Mouse (Mus musculus): ENCODE data around the gene Fbxl19. TPM values are rescaled to one million over a fixed set of nuclear protein-coding genes. Genes with fewer than 3 reads are reported as not detected.
"Not testable (repeated sequence)": the region's sequence is repeated elsewhere in the genome, so short reads cannot be mapped to it uniquely, and the experiment has no call there.

Gene Fbxl19
- polyA plus RNA-seq, 1 experiment from 2014 or later: 8.0 TPM

- H3K9ac ChIP-seq (replicated peaks; ENCODE audit: low read depth, low read length): peak overlapping the region; percentile 71
- ATAC-seq: peak; percentile 19
- peaks cover 16% of the 10 kb centered on the region for H3K36me3 ChIP-seq (ENCODE audit: control insufficient read depth, insufficient read depth)
- H3K9me3 ChIP-seq (ENCODE audit: control insufficient read depth, low read length): no peaks in the 10 kb centered on the region
- no peaks in the 10 kb centered on the region for H3K27me3 ChIP-seq (replicated peaks; ENCODE audit: control insufficient read depth, insufficient read depth, low read length)
- H3K4me1 ChIP-seq (replicated peaks; ENCODE audit: control insufficient read depth, insufficient read depth, low read length): peaks cover 24% of the 10 kb centered on the region
- H3K4me2 ChIP-seq (ENCODE audit: low read length): peak overlapping the region; percentile 72
- peak overlapping the region; percentile 53 for H3K4me3 ChIP-seq (replicated peaks; ENCODE audit: low read length)
- 4% methylated on average over 27 of the region's 27 CpGs for WGBS
- peak overlapping the region; percentile 68 for H3K27ac ChIP-seq (ENCODE audit: low read length)
Observed at GRCm38 (mm10) chr7:127770039-127770905, 25.9 kb downstream of the Fbxl19 start.

- Histone ChIP-seq H3K36me3 (ENCODE audit: control insufficient read depth, insufficient read depth) (peaks cover 9% of the 10 kb centered on the region), H3K27me3 (replicated peaks; ENCODE audit: control insufficient read depth, insufficient read depth, low read length) (no peaks in the 10 kb centered on the region), H3K4me3 (replicated peaks; ENCODE audit: low read length) (no peak overlapping the region), H3K27ac (ENCODE audit: low read length) (no peak overlapping the region), H3K4me2 (ENCODE audit: low read length) (no peak overlapping the region), H3K9ac (replicated peaks; ENCODE audit: low read depth, low read length) (no peak overlapping the region), H3K4me1 (replicated peaks; ENCODE audit: control insufficient read depth, insufficient read depth, low read length) (peaks cover 27% of the 10 kb centered on the region), H3K9me3 (ENCODE audit: control insufficient read depth, low read length) (no peaks in the 10 kb centered on the region)
- ATAC-seq: no peak
- WGBS: 71% methylated on average over 5 of the region's 5 CpGs
Observed at GRCm38 (mm10) chr7:127771262-127771661, 26.9 kb downstream of the Fbxl19 start.

GRCm38 (mm10) chr7:127772080-127772479, 27.7 kb downstream of the Fbxl19 start:
- Histone ChIP-seq H3K9ac (replicated peaks; ENCODE audit: low read depth, low read length) (no peak overlapping the region), H3K4me1 (replicated peaks; ENCODE audit: control insufficient read depth, insufficient read depth, low read length) (peaks cover 27% of the 10 kb centered on the region), H3K27ac (ENCODE audit: low read length) (no peak overlapping the region), H3K4me3 (replicated peaks; ENCODE audit: low read length) (no peak overlapping the region), H3K36me3 (ENCODE audit: control insufficient read depth, insufficient read depth) (peaks cover 6% of the 10 kb centered on the region), H3K4me2 (ENCODE audit: low read length) (no peak overlapping the region), H3K9me3 (ENCODE audit: control insufficient read depth, low read length) (no peaks in the 10 kb centered on the region), H3K27me3 (replicated peaks; ENCODE audit: control insufficient read depth, insufficient read depth, low read length) (no peaks in the 10 kb centered on the region)
- no peak for ATAC-seq
- 82% methylated on average over 3 of the region's 3 CpGs for WGBS

- no peak for ATAC-seq
- H3K4me3 ChIP-seq (replicated peaks; ENCODE audit: low read length): no peak overlapping the region
- H3K9ac ChIP-seq (replicated peaks; ENCODE audit: low read depth, low read length): no peak overlapping the region
- no peaks in the 10 kb centered on the region for H3K9me3 ChIP-seq (ENCODE audit: control insufficient read depth, low read length)
- WGBS: 94% methylated on average over 1 of the region's 1 CpGs
- no peak overlapping the region for H3K27ac ChIP-seq (ENCODE audit: low read length)
- H3K36me3 ChIP-seq (ENCODE audit: control insufficient read depth, insufficient read depth): peaks cover 3% of the 10 kb centered on the region
- no peak overlapping the region for H3K4me2 ChIP-seq (ENCODE audit: low read length)
- peaks cover 27% of the 10 kb centered on the region for H3K4me1 ChIP-seq (replicated peaks; ENCODE audit: control insufficient read depth, insufficient read depth, low read length)
- no peaks in the 10 kb centered on the region for H3K27me3 ChIP-seq (replicated peaks; ENCODE audit: control insufficient read depth, insufficient read depth, low read length)
Observed at GRCm38 (mm10) chr7:127772557-127772956, 28.2 kb downstream of the Fbxl19 start.

- Histone ChIP-seq H3K36me3 (ENCODE audit: control insufficient read depth, insufficient read depth) (no peaks in the 10 kb centered on the region), H3K9ac (replicated peaks; ENCODE audit: low read depth, low read length) (no peak overlapping the region), H3K4me1 (replicated peaks; ENCODE audit: control insufficient read depth, insufficient read depth, low read length) (peaks cover 32% of the 10 kb centered on the region), H3K27me3 (replicated peaks; ENCODE audit: control insufficient read depth, insufficient read depth, low read length) (no peaks in the 10 kb centered on the region), H3K4me3 (replicated peaks; ENCODE audit: low read length) (no peak overlapping the region), H3K9me3 (ENCODE audit: control insufficient read depth, low read length) (no peaks in the 10 kb centered on the region), H3K4me2 (ENCODE audit: low read length) (no peak overlapping the region), H3K27ac (ENCODE audit: low read length) (no peak overlapping the region)
- no peak for ATAC-seq
- WGBS: 38% methylated on average over 9 of the region's 9 CpGs
Observed at GRCm38 (mm10) chr7:127773664-127774384, 29.5 kb downstream of the Fbxl19 start.

- not testable (repeated sequence) for H3K36me3 ChIP-seq (ENCODE audit: control insufficient read depth, insufficient read depth); H3K27me3 ChIP-seq (replicated peaks; ENCODE audit: control insufficient read depth, insufficient read depth, low read length); ATAC-seq; H3K9me3 ChIP-seq (ENCODE audit: control insufficient read depth, low read length)
- WGBS: 72% methylated on average over 7 of the region's 7 CpGs
- H3K4me1 ChIP-seq (replicated peaks; ENCODE audit: control insufficient read depth, insufficient read depth, low read length): peaks cover 14% of the 10 kb centered on the region
- H3K4me2 ChIP-seq (ENCODE audit: low read length): peak overlapping the region; percentile 64
- peak overlapping the region; percentile 84 for H3K4me3 ChIP-seq (replicated peaks; ENCODE audit: low read length)
- peak overlapping the region; percentile 82 for H3K9ac ChIP-seq (replicated peaks; ENCODE audit: low read depth, low read length)
- peak overlapping the region; percentile 98 for H3K27ac ChIP-seq (ENCODE audit: low read length)
Observed at GRCm38 (mm10) chr7:127775837-127776236, 31.5 kb downstream of the Fbxl19 start.

GRCm38 (mm10) chr7:127776426-127776825, 32.1 kb downstream of the Fbxl19 start, which contains the start of gene Setd1a:
Gene Setd1a (plus strand): TSS chr7:127776670.
- Histone ChIP-seq H3K4me1 (replicated peaks; ENCODE audit: control insufficient read depth, insufficient read depth, low read length) (peaks cover 14% of the 10 kb centered on the region), H3K4me3 (replicated peaks; ENCODE audit: low read length) (peak within 1 kb of the TSS; percentile 84), H3K9me3 (ENCODE audit: control insufficient read depth, low read length) (no peaks in the 10 kb centered on the region), H3K27ac (ENCODE audit: low read length) (peak within 1 kb of the TSS; percentile 98), H3K9ac (replicated peaks; ENCODE audit: low read depth, low read length) (peak within 1 kb of the TSS; percentile 82), H3K4me2 (ENCODE audit: low read length) (peak within 1 kb of the TSS; percentile 89), H3K27me3 (replicated peaks; ENCODE audit: control insufficient read depth, insufficient read depth, low read length) (no peaks in the 10 kb centered on the region), H3K36me3 (ENCODE audit: control insufficient read depth, insufficient read depth) (peaks cover 10% of the 10 kb centered on the region)
- WGBS: 0% methylated on average over 23 of the region's 23 CpGs
- ATAC-seq: peak; percentile 76

GRCm38 (mm10) chr7:127776878-127777473, 32.6 kb downstream of the Fbxl19 start:
- Histone ChIP-seq H3K27me3 (replicated peaks; ENCODE audit: control insufficient read depth, insufficient read depth, low read length) (no peaks in the 10 kb centered on the region), H3K27ac (ENCODE audit: low read length) (peak overlapping the region; percentile 98), H3K9ac (replicated peaks; ENCODE audit: low read depth, low read length) (peak overlapping the region; percentile 82), H3K4me2 (ENCODE audit: low read length) (peak overlapping the region; percentile 64), H3K4me1 (replicated peaks; ENCODE audit: control insufficient read depth, insufficient read depth, low read length) (peaks cover 14% of the 10 kb centered on the region), H3K9me3 (ENCODE audit: control insufficient read depth, low read length) (no peaks in the 10 kb centered on the region), H3K4me3 (replicated peaks; ENCODE audit: low read length) (peak overlapping the region; percentile 84), H3K36me3 (ENCODE audit: control insufficient read depth, insufficient read depth) (peaks cover 13% of the 10 kb centered on the region)
- 0% methylated on average over 48 of the region's 70 CpGs for WGBS
- ATAC-seq: peak; percentile 93

Measured in forebrain, embryonic 16.5 days (tissue).